Mouse (Mus musculus): Measurements from ENCODE around the gene Vmn1r197. TPM values are rescaled to one million over a fixed set of nuclear protein-coding genes. Genes with fewer than 3 reads are reported as not detected.
"Not testable (repeated sequence)": the region's sequence is repeated elsewhere in the genome, so short reads cannot be mapped to it uniquely, and the experiment has no call there.

Vmn1r197 gene
- polyA plus RNA-seq (2012; rRNA removed): not detected in 2 replicates

- DNase-seq: no peak
- Histone ChIP-seq H3K27me3 (replicated peaks; ENCODE audit: control insufficient read depth, insufficient read depth, low read length) (no peaks in the 10 kb centered on the region), H3K27ac (ENCODE audit: insufficient read depth, low read depth, low read length) (no peak within 1 kb of the TSS), H3K4me3 (ENCODE audit: insufficient read depth, low read depth, low read length) (no peak within 1 kb of the TSS), H3K36me3 (ENCODE audit: control insufficient read depth, insufficient read depth, low read length) (no peaks in the 10 kb centered on the region), H3K4me1 (ENCODE audit: control insufficient read depth, insufficient read depth, low read length) (no peaks in the 10 kb centered on the region)
- TF ChIP-seq POLR2A (IDR thresholded peaks at IDR 0.05; ENCODE audit: low read depth, low read length) (no peak), CTCF (conservative IDR thresholded peaks at IDR 0.05; ENCODE audit: insufficient read depth, insufficient read length, low read depth, low read length) (no peak)
These were observed at the start of gene Vmn1r197 for GRCm38 (mm10) chr13:22324289-22324688. Vmn1r197 (plus strand) TSS chr13:22324589.

GRCm38 (mm10) chr13:22284578-22284977 lies 39.8 kb upstream of the Vmn1r197 start:
- H3K27ac ChIP-seq (ENCODE audit: insufficient read depth, low read depth, low read length): no peak overlapping the region
- WGBS: 66% methylated on average over 2 of the region's 2 CpGs
- no peaks in the 10 kb centered on the region for H3K4me1 ChIP-seq (ENCODE audit: control insufficient read depth, insufficient read depth, low read length)
- TF ChIP-seq POLR2A (IDR thresholded peaks at IDR 0.05; ENCODE audit: low read depth, low read length): no peak
- TF ChIP-seq CTCF (conservative IDR thresholded peaks at IDR 0.05; ENCODE audit: insufficient read depth, insufficient read length, low read depth, low read length): 0 out of 2 replicates have a peak, but pooled peaks have one; percentile 3
- no peaks in the 10 kb centered on the region for H3K36me3 ChIP-seq (ENCODE audit: control insufficient read depth, insufficient read depth, low read length)
- no peaks in the 10 kb centered on the region for H3K27me3 ChIP-seq (replicated peaks; ENCODE audit: control insufficient read depth, insufficient read depth, low read length)
- no peak for DNase-seq
- H3K4me3 ChIP-seq (ENCODE audit: insufficient read depth, low read depth, low read length): no peak overlapping the region

GRCm38 (mm10) chr13:22289620-22290019 lies 34.8 kb upstream of the Vmn1r197 start, which contains the start of gene Vmn1r196:
Vmn1r196 (plus strand) TSS chr13:22289920.
- H3K4me1 ChIP-seq (ENCODE audit: control insufficient read depth, insufficient read depth, low read length): no peaks in the 10 kb centered on the region
- no peak for DNase-seq
- H3K27me3 ChIP-seq (replicated peaks; ENCODE audit: control insufficient read depth, insufficient read depth, low read length): no peaks in the 10 kb centered on the region
- no peak within 1 kb of the TSS for H3K4me3 ChIP-seq (ENCODE audit: insufficient read depth, low read depth, low read length)
- 58% methylated on average over 2 of the region's 2 CpGs for WGBS
- no peak within 1 kb of the TSS for H3K27ac ChIP-seq (ENCODE audit: insufficient read depth, low read depth, low read length)
- no peaks in the 10 kb centered on the region for H3K36me3 ChIP-seq (ENCODE audit: control insufficient read depth, insufficient read depth, low read length)
- TF ChIP-seq CTCF (conservative IDR thresholded peaks at IDR 0.05; ENCODE audit: insufficient read depth, insufficient read length, low read depth, low read length) (no peak), POLR2A (IDR thresholded peaks at IDR 0.05; ENCODE audit: low read depth, low read length) (no peak)

GRCm38 (mm10) chr13:22308075-22308474 lies 16.3 kb upstream of the Vmn1r197 start:
- not testable (repeated sequence) for DNase-seq; H3K4me3 ChIP-seq (ENCODE audit: insufficient read depth, low read depth, low read length); H3K27me3 ChIP-seq (replicated peaks; ENCODE audit: control insufficient read depth, insufficient read depth, low read length); H3K4me1 ChIP-seq (ENCODE audit: control insufficient read depth, insufficient read depth, low read length); H3K27ac ChIP-seq (ENCODE audit: insufficient read depth, low read depth, low read length); H3K36me3 ChIP-seq (ENCODE audit: control insufficient read depth, insufficient read depth, low read length)
- WGBS: 88% methylated on average over 5 of the region's 5 CpGs

GRCm38 (mm10) chr13:22315361-22315760 lies 9.0 kb upstream of the Vmn1r197 start:
- Histone ChIP-seq H3K27ac (ENCODE audit: insufficient read depth, low read depth, low read length) (no peak overlapping the region), H3K4me1 (ENCODE audit: control insufficient read depth, insufficient read depth, low read length) (no peaks in the 10 kb centered on the region), H3K36me3 (ENCODE audit: control insufficient read depth, insufficient read depth, low read length) (no peaks in the 10 kb centered on the region), H3K27me3 (replicated peaks; ENCODE audit: control insufficient read depth, insufficient read depth, low read length) (no peaks in the 10 kb centered on the region), H3K4me3 (ENCODE audit: insufficient read depth, low read depth, low read length) (no peak overlapping the region)
- 42% methylated on average over 2 of the region's 2 CpGs for WGBS
- TF ChIP-seq CTCF (conservative IDR thresholded peaks at IDR 0.05; ENCODE audit: insufficient read depth, insufficient read length, low read depth, low read length) (no peak), POLR2A (IDR thresholded peaks at IDR 0.05; ENCODE audit: low read depth, low read length) (no peak)
- DNase-seq: peak; percentile 9

- H3K36me3 ChIP-seq (ENCODE audit: control insufficient read depth, insufficient read depth, low read length): no peaks in the 10 kb centered on the region
- 83% methylated on average over 2 of the region's 2 CpGs for WGBS
- TF ChIP-seq CTCF (conservative IDR thresholded peaks at IDR 0.05; ENCODE audit: insufficient read depth, insufficient read length, low read depth, low read length) (no peak), POLR2A (IDR thresholded peaks at IDR 0.05; ENCODE audit: low read depth, low read length) (no peak)
- no peaks in the 10 kb centered on the region for H3K27me3 ChIP-seq (replicated peaks; ENCODE audit: control insufficient read depth, insufficient read depth, low read length)
- no peak overlapping the region for H3K27ac ChIP-seq (ENCODE audit: insufficient read depth, low read depth, low read length)
- H3K4me3 ChIP-seq (ENCODE audit: insufficient read depth, low read depth, low read length): no peak overlapping the region
- DNase-seq: no peak
- no peaks in the 10 kb centered on the region for H3K4me1 ChIP-seq (ENCODE audit: control insufficient read depth, insufficient read depth, low read length)
These were observed 7.0 kb upstream of the Vmn1r197 start for GRCm38 (mm10) chr13:22317366-22317765.

GRCm38 (mm10) chr13:22320091-22320490 lies 4.3 kb upstream of the Vmn1r197 start:
- H3K4me1 ChIP-seq (ENCODE audit: control insufficient read depth, insufficient read depth, low read length): no peaks in the 10 kb centered on the region
- no peaks in the 10 kb centered on the region for H3K27me3 ChIP-seq (replicated peaks; ENCODE audit: control insufficient read depth, insufficient read depth, low read length)
- no peak for DNase-seq
- no peak overlapping the region for H3K4me3 ChIP-seq (ENCODE audit: insufficient read depth, low read depth, low read length)
- H3K27ac ChIP-seq (ENCODE audit: insufficient read depth, low read depth, low read length): no peak overlapping the region
- H3K36me3 ChIP-seq (ENCODE audit: control insufficient read depth, insufficient read depth, low read length): no peaks in the 10 kb centered on the region
- TF ChIP-seq CTCF (conservative IDR thresholded peaks at IDR 0.05; ENCODE audit: insufficient read depth, insufficient read length, low read depth, low read length) (no peak), POLR2A (IDR thresholded peaks at IDR 0.05; ENCODE audit: low read depth, low read length) (no peak)

- Histone ChIP-seq H3K4me3 (ENCODE audit: insufficient read depth, low read depth, low read length) (no peak overlapping the region), H3K27me3 (replicated peaks; ENCODE audit: control insufficient read depth, insufficient read depth, low read length) (no peaks in the 10 kb centered on the region), H3K27ac (ENCODE audit: insufficient read depth, low read depth, low read length) (no peak overlapping the region), H3K36me3 (ENCODE audit: control insufficient read depth, insufficient read depth, low read length) (no peaks in the 10 kb centered on the region), H3K4me1 (ENCODE audit: control insufficient read depth, insufficient read depth, low read length) (no peaks in the 10 kb centered on the region)
- no peak for DNase-seq
- TF ChIP-seq POLR2A (IDR thresholded peaks at IDR 0.05; ENCODE audit: low read depth, low read length): no peak
- no peak for TF ChIP-seq CTCF (conservative IDR thresholded peaks at IDR 0.05; ENCODE audit: insufficient read depth, insufficient read length, low read depth, low read length)
- WGBS: 60% methylated on average over 2 of the region's 2 CpGs
These were observed 8.9 kb downstream of the Vmn1r197 start for GRCm38 (mm10) chr13:22333269-22333668.

Data from kidney, adult 2 months (tissue).